Mouse (Mus musculus) kidney, embryonic 14.5 days (tissue): ENCODE results near the gene Tmem202. TPM values are rescaled to one million over a fixed set of nuclear protein-coding genes. Genes with fewer than 3 reads are reported as not detected.
A peak's percentile ranks its signal among the peaks of the same experiment; 100 is the strongest.

Experiments used
- ATAC-seq: fragments of 200-750 bp; cut with Nextera tagmentation; 2 replicates; pipeline ENCODE4 v1.8.0; 2017; ENCODE audit warnings: moderate number of reproducible peaks, mild to moderate bottlenecking, moderate TSS enrichment, moderate library complexity; ENCODE audit not compliant: low FRiP score, low TSS enrichment
- H3K27ac ChIP-seq: fragments of 300-500 bp; sonication (generic); 2 replicates; pipeline ENCODE4 v1.5.1; 2014; ENCODE audit warnings: low read depth, mild to moderate bottlenecking, low read length, moderate library complexity, mixed read lengths
- H3K27me3 ChIP-seq: fragments of 300-500 bp; sonication (generic); 2 replicates; pipeline ENCODE4 v1.6.1; 2014; ENCODE audit warnings: mild to moderate bottlenecking, low read length; ENCODE audit not compliant: control insufficient read depth, insufficient read depth
- H3K36me3 ChIP-seq: fragments of 300-500 bp; sonication (generic); 2 replicates; pipeline ENCODE4 v1.6.1; 2014; ENCODE audit warnings: low read length, mixed read lengths; ENCODE audit not compliant: control insufficient read depth, insufficient read depth
- H3K4me1 ChIP-seq: fragments of 300-500 bp; sonication (generic); 2 replicates; pipeline ENCODE4 v1.6.1; 2014; ENCODE audit warnings: low read length, mixed read lengths; ENCODE audit not compliant: control insufficient read depth, insufficient read depth
- H3K4me2 ChIP-seq: fragments of 300-500 bp; sonication (generic); replicated peaks from 2 replicates; pipeline ENCODE4 v1.6.1; 2014; ENCODE audit warnings: low read depth, mild to moderate bottlenecking, low read length
- H3K4me3 ChIP-seq: fragments of 300-500 bp; sonication (generic); 2 replicates; pipeline ENCODE4 v1.5.1; 2014; ENCODE audit warnings: mild to moderate bottlenecking, low read length
- H3K9ac ChIP-seq: fragments of 300-500 bp; sonication (generic); 2 replicates; pipeline ENCODE4 v1.6.1; 2014; ENCODE audit warnings: low read depth, mild to moderate bottlenecking, low read length, moderate library complexity
- H3K9me3 ChIP-seq: fragments of 300-500 bp; sonication (generic); 2 replicates; pipeline ENCODE4 v1.6.1; 2016; ENCODE audit warnings: low read length; ENCODE audit not compliant: control insufficient read depth
- WGBS: fragments of 180-500 bp; shearing (Covaris S2); extraction: QIAGEN DNeasy Blood & Tissue Kit; methylation state at CpG from one replicate; pipeline ENCODE4 v1.1.7; 2014; 5-methylcytosine and 5-hydroxymethylcytosine counted together
- polyA plus RNA-seq: library from polyadenylated mRNA; unstranded; fragments of >200 nt; fragmentation: Nextera tagmentation; extraction: Ambion mirVana; gene quantifications from 2 replicates; pipeline ENCODE4 v1.2.1, GENCODE M21; 2014

Tmem202 gene
- polyA plus RNA-seq, 1 experiment from 2014 or later = not detected

DNA sequence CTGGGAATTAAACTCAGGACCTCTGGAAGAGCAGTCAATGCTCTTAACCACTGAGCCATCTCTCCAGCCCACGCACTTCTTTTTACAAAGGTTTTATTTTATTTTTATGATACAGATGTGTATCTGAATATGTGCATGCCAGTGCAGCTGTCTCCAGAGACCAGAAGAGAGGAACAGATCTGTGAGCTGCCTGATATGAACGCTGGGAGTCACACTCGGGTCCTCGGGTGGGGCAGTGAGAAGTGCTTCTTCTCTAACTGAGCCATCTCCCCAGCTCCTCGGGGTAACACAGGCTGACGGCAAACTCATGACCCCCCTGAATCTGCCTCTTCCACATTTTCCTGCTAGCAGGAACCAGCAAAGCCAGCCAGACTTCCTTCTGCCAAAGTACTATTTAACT lies 12.9 kb downstream of the Tmem202 start:
- H3K4me2 ChIP-seq = no peak overlapping the region
- H3K36me3 ChIP-seq = no peaks in the 10 kb centered on the region
- no peak for ATAC-seq
- no peaks in the 10 kb centered on the region for H3K9me3 ChIP-seq
- H3K9ac ChIP-seq = no peak overlapping the region
- H3K4me3 ChIP-seq = no peak overlapping the region
- no peaks in the 10 kb centered on the region for H3K4me1 ChIP-seq
- 80% methylated on average over 6 of the region's 6 CpGs for WGBS
- no peaks in the 10 kb centered on the region for H3K27me3 ChIP-seq
- no peak overlapping the region for H3K27ac ChIP-seq

DNA sequence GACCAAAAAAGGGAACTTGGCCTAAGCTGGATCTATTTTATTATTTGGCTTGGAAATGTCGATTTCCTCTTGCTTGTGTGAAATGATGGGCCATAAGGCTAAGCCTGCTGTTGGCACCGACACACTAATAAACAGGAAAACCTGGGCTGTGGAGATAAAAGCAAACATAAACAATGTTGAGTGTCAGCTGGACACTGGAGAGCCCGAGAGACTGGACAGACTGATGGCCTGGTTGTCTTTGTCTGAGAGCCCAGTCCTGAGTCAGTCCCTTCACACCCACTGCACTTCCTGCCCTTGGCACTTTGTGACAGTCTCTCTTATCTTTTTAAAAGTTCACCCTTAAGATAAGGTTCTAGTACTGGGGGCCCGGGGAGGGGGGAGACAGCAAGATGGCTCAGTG lies 16.7 kb downstream of the Tmem202 start:
- no peaks in the 10 kb centered on the region for H3K36me3 ChIP-seq
- 57% methylated on average over 4 of the region's 4 CpGs for WGBS
- no peak overlapping the region for H3K27ac ChIP-seq
- no peak overlapping the region for H3K4me3 ChIP-seq
- no peak overlapping the region for H3K4me2 ChIP-seq
- no peaks in the 10 kb centered on the region for H3K4me1 ChIP-seq
- no peaks in the 10 kb centered on the region for H3K9me3 ChIP-seq
- no peak overlapping the region for H3K9ac ChIP-seq
- ATAC-seq = no peak
- H3K27me3 ChIP-seq = no peaks in the 10 kb centered on the region

DNA sequence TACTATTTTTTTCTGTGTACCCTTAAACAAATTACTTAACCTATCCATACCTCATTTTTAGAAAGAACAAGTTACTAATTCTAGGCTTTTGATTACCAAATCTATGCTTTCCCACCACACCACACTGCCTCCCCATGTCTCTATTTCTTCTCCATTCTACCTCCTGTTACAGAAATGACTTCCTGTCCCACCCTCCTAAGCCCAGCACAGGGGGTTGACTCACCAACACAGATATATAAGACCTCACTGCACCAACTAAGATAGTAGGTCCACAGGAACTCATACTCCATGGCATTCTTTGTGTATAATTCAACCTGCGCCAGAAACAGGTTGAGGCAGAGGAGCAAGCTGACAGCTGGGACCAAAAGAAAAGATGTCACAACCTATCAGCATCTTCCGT lies 20.3 kb downstream of the Tmem202 start:
- no peak overlapping the region for H3K4me3 ChIP-seq
- no peaks in the 10 kb centered on the region for H3K36me3 ChIP-seq
- H3K27ac ChIP-seq = no peak overlapping the region
- H3K9ac ChIP-seq = no peak overlapping the region
- H3K9me3 ChIP-seq = no peaks in the 10 kb centered on the region
- no peaks in the 10 kb centered on the region for H3K4me1 ChIP-seq
- ATAC-seq = no peak
- H3K4me2 ChIP-seq = no peak overlapping the region
- 91% methylated on average over 2 of the region's 2 CpGs for WGBS
- no peaks in the 10 kb centered on the region for H3K27me3 ChIP-seq

DNA sequence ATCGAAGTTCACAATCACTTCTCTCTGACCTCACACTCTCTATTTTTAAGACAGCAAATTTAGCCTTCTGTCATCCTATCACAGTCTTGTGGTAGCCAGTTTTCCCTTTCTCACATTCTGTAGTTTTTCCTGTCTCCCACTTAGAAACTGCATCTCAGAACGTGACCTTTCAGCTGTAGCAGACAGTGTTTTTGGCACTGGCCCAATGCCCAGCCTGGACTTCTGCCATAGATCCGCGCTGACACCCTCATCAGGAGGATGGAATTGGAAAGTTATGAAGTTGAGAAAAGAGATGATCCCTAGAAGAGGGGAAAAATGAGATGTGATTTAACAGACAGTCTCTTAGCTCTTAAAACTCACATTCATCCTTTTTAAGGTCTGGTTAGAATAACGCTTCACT lies 20.7 kb downstream of the Tmem202 start:
- Histone ChIP-seq H3K4me1 (no peaks in the 10 kb centered on the region), H3K9me3 (no peaks in the 10 kb centered on the region), H3K9ac (no peak overlapping the region), H3K27me3 (no peaks in the 10 kb centered on the region), H3K27ac (no peak overlapping the region), H3K4me2 (no peak overlapping the region), H3K4me3 (no peak overlapping the region), H3K36me3 (no peaks in the 10 kb centered on the region)
- no peak for ATAC-seq
- WGBS = 76% methylated on average over 5 of the region's 5 CpGs

DNA sequence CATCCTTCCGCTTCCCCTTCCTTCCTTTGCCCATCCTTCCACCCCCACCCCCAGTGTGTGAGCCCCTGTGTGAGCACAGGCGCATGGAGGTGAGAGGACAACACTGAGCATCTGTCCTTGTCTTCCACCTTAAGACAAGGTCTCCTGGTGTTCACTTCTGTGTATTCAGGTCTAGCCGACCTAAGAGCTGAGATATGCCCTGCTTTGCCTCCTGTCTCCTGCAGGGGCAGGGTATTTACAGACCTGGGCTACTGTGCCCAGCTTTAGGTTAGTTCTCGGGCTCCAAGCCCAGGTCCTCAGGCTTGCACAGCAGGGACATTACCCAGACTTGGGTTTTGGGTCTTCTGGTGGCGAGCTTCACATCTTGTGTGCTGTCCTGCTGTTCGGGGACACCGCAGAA lies 22.5 kb downstream of the Tmem202 start:
- WGBS = 45% methylated on average over 7 of the region's 7 CpGs
- Histone ChIP-seq H3K4me1 (no peaks in the 10 kb centered on the region), H3K4me2 (no peak overlapping the region), H3K27me3 (no peaks in the 10 kb centered on the region), H3K9me3 (no peaks in the 10 kb centered on the region), H3K27ac (no peak overlapping the region), H3K4me3 (no peak overlapping the region), H3K9ac (no peak overlapping the region), H3K36me3 (no peaks in the 10 kb centered on the region)
- no peak for ATAC-seq

DNA sequence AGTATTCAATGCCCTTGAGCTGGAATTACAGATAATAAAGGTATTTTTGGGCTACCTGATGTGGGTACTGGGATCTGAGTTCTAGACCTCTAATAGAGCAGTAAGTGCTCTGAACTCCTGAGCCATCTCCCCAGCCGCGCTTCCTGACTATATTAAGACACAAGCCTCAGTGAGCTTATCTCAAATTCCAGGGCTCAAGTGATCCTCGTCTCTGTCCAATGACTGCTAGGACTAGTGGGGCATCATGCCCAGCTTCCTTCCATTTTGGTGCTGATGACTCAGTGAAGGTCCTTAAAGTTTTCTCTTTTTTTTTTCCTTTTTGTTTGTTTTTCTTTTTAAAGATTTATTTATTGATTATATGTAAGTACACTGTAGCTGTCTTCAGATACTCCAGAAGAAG lies 24.6 kb downstream of the Tmem202 start:
- no peaks in the 10 kb centered on the region for H3K9me3 ChIP-seq
- no peak overlapping the region for H3K27ac ChIP-seq
- no peak overlapping the region for H3K4me2 ChIP-seq
- H3K36me3 ChIP-seq = no peaks in the 10 kb centered on the region
- no peaks in the 10 kb centered on the region for H3K4me1 ChIP-seq
- 68% methylated on average over 3 of the region's 3 CpGs for WGBS
- ATAC-seq = no peak
- H3K9ac ChIP-seq = no peak overlapping the region
- H3K4me3 ChIP-seq = no peak overlapping the region
- H3K27me3 ChIP-seq = no peaks in the 10 kb centered on the region

DNA sequence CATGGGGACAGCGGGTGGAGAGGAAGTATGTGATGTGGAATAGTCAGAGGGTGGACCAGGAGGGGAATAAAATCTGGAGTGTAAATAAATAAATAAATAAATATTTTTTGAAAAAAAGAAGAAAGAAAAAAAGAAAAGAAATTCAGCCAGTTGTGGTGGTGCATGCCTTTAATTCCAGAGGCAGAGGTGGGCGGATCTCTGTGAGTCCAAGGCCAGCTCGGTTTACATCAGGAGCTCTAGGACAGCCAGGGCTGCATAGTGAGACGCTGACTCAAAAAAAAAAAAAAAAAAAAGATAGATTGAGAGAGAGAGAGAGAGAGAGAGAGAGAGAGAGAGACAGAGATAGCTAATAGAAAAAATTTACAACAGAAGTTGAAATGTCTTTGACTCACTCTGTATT lies 27.3 kb downstream of the Tmem202 start:
- no peak for ATAC-seq
- WGBS = 34% methylated on average over 4 of the region's 4 CpGs
- Histone ChIP-seq H3K9ac (no peak overlapping the region), H3K9me3 (no peaks in the 10 kb centered on the region), H3K4me2 (no peak overlapping the region), H3K27ac (no peak overlapping the region), H3K27me3 (no peaks in the 10 kb centered on the region), H3K4me3 (no peak overlapping the region), H3K36me3 (no peaks in the 10 kb centered on the region), H3K4me1 (no peaks in the 10 kb centered on the region)

DNA sequence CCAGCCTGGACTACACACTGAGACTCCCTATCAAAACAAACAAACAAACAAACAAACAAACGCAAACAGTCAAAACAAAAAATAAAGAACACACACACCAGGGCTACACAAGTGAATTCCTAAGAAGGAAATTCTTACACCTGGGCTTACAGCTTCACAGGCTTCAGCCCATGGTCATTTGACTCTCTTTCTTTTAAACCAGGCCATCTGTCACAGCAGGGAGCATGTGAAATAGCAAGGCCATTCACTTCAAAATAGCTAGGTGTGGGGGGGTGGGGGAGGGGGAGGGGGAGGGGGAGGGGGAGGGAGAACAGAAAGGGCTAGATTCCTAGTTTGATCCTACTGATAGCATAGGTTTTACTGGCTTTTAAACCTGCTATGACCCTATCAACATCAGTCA lies 31.5 kb downstream of the Tmem202 start:
- 36% methylated on average over 1 of the region's 1 CpGs for WGBS
- Histone ChIP-seq H3K27ac (no peak overlapping the region), H3K27me3 (no peaks in the 10 kb centered on the region), H3K4me1 (no peaks in the 10 kb centered on the region), H3K4me2 (no peak overlapping the region), H3K9ac (no peak overlapping the region), H3K9me3 (no peaks in the 10 kb centered on the region), H3K4me3 (no peak overlapping the region), H3K36me3 (no peaks in the 10 kb centered on the region)
- ATAC-seq = no peak

DNA sequence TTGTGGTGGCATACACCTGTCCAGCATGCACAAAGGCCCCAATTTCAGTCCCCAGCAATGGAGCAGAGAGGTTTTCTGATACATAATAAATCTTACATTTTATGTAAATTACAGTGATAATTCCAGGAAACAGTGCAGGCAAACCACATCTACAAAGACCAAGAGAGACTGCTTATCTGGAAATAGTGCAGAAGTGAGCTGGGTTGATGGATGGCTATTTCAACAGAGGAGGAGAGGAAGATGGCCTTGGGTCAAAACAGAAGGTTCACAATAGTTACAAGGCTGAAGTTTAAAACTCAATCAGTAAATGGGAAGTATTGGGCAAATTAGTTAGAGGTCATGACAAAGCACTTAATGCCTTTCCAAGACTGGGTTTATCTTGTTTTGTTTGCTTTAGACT lies 52.3 kb downstream of the Tmem202 start:
- Histone ChIP-seq H3K9ac (peak overlapping the region; percentile 94; the same call in 1 of the 2 replicates), H3K4me2 (peak overlapping the region; percentile 73), H3K4me1 (0 out of 2 replicates have a peak, but pooled peaks cover 4% of the 10 kb centered on the region), H3K36me3 (no peaks in the 10 kb centered on the region), H3K9me3 (no peaks in the 10 kb centered on the region), H3K4me3 (peak overlapping the region; percentile 98), H3K27ac (peak overlapping the region; percentile 97), H3K27me3 (no peaks in the 10 kb centered on the region)
- no peak for ATAC-seq
